Mouse (Mus musculus): ENCODE data around the gene Ice1. TPM values are rescaled to one million over a fixed set of nuclear protein-coding genes. Genes with fewer than 3 reads are reported as not detected.
A peak's percentile ranks its signal among the peaks of the same experiment; 100 is the strongest.

The Ice1 gene
- polyA plus RNA-seq, 1 experiment, result 25.6 TPM

DNA sequence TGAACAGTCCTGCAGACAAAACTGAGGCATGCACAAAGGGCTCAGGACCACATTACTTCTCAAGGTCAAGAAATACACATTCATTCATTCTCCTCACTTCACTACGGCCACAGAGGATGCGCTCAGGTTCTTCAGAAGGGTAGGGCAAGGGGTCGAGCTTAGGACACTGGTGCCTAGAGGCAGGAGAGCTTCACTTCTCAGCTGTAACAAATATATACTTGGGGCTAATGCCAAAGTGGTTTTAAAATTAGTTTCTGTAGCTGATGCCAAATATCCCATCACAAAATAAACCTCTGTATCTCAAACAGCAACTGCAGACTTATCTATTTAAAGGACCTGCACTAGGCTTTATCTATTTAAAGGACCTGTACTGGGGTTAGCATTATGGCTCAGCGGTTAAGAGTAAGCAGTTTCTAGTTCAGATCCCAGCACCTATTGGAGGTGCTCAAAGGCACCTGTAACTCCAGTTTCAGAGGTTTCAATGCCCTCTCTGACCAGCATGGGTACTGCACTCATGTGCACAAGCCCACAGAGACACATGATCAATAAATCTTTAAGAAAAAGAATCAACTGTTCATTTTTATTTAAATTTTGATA is 14.9 kb downstream of the Ice1 start:
- Histone ChIP-seq H3K4me1 (ENCODE audit: control insufficient read depth, insufficient read depth, low read length) (no peaks in the 10 kb centered on the region), H3K4me3 (replicated peaks; ENCODE audit: extremely low read depth, low read depth, low read length) (no peak overlapping the region)
- DNase-seq, result no peak
- 93% methylated on average over 4 of the region's 4 CpGs for WGBS
- TF ChIP-seq POLR2A (IDR thresholded peaks at IDR 0.05; ENCODE audit: borderline replicate concordance, extremely low read depth, low read depth, low read length), result no peak
- no peak for TF ChIP-seq CTCF (IDR thresholded peaks at IDR 0.05; ENCODE audit: insufficient read depth, low read length)

DNA sequence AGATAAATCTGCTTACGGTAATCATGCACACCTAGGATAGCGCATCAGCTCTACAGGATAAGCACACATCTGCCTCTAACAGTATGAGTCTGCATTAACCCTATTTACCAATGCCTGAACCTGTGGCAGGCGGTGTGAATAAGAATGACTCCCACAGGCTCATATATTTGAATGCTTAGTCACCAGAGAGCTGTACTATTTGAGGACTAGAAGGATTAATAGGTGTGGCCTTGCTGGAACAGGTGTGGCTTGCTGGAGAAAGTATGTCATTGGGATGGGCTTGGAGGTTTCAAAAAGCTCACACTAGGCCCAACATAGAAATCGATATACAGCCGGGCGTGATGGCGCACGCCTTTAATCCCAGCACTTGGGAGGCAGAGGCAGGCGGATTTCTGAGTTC is 15.9 kb downstream of the Ice1 start:
- WGBS, result 96% methylated on average over 9 of the region's 9 CpGs
- TF ChIP-seq POLR2A (IDR thresholded peaks at IDR 0.05; ENCODE audit: borderline replicate concordance, extremely low read depth, low read depth, low read length), result no peak
- TF ChIP-seq CTCF (IDR thresholded peaks at IDR 0.05; ENCODE audit: insufficient read depth, low read length), result no peak
- no peaks in the 10 kb centered on the region for H3K4me1 ChIP-seq (ENCODE audit: control insufficient read depth, insufficient read depth, low read length)

DNA sequence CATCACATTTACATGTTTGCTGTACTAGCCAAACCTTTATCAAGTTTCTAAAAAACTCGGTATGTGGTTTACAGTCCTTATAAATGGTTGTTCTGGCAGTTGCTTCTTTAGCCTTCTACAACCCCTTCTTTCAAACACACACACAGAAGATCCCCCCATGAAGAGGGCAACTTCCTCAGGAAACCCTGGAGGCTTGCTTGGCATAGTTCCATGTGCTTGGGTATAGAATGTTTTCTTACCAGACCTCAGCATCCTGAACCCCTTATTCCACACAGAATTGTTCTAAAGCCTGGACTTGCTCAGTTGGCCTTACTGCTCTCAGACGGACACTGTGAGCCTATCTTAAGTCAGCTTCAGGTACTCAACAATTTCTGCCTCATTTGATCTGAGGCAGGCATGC is 24.6 kb downstream of the Ice1 start:
- no peak for DNase-seq
- WGBS, result 60% methylated on average over 2 of the region's 2 CpGs
- Histone ChIP-seq H3K4me3 (replicated peaks; ENCODE audit: extremely low read depth, low read depth, low read length) (no peak overlapping the region), H3K4me1 (ENCODE audit: control insufficient read depth, insufficient read depth, low read length) (no peaks in the 10 kb centered on the region)
- TF ChIP-seq POLR2A (IDR thresholded peaks at IDR 0.05; ENCODE audit: borderline replicate concordance, extremely low read depth, low read depth, low read length) (no peak), CTCF (IDR thresholded peaks at IDR 0.05; ENCODE audit: insufficient read depth, low read length) (no peak)

More for the DNA sequence above, 15.9 kb downstream of the Ice1 start:
- H3K4me3 ChIP-seq (replicated peaks; ENCODE audit: extremely low read depth, low read depth, low read length), result no peak overlapping the region
- no peak for DNase-seq

DNA sequence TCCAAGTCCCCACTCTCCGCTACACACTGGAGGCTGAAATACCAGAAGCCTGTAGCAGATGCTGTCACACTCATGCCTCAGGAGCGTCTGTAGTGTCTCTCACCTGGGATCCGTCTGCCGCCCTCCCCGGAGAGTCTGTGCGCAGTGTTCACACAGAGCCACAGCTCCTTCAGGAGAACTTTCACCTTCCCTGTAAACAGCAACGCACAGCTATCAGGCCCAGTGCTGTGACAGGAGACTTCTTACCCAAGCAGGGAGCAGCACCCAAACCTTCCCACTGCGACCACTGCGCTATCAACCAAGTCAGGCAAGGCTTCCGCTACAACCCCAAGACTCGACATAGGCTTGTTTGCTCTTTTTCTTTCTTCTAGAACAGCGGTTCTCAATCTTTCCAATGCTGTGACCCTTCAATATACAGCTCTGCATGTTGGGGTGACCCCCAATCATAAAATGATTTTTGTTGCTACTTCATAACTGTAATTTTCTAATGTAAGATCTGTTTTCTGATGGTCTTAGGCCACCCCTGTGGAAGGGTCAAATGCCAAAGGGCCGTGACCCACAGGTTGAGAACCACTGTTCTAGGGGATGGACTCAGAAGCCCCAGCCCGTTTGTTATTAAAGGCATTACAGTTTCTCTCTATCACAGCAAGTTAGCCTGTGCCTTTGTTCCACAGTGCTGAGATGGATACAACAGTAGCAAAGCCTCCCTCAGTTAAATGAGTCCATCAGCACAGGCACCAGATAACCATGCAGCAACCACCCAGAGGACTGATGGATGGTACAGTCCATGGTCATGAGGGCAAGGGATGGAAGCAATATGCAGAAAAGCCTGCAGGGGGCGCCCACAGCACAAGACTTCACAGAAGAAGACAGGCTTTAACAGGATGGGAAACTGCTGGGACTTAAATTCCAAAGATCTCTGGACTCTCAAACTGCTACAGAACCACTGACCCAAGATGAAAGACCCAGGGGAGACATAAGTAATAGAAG is 26.7 kb downstream of the Ice1 start:
- WGBS, result 87% methylated on average over 15 of the region's 15 CpGs
- peak; percentile 70 for TF ChIP-seq CTCF (IDR thresholded peaks at IDR 0.05; ENCODE audit: insufficient read depth, low read length)
- TF ChIP-seq POLR2A (IDR thresholded peaks at IDR 0.05; ENCODE audit: borderline replicate concordance, extremely low read depth, low read depth, low read length), result no peak
- Histone ChIP-seq H3K4me3 (replicated peaks; ENCODE audit: extremely low read depth, low read depth, low read length) (no peak overlapping the region), H3K4me1 (ENCODE audit: control insufficient read depth, insufficient read depth, low read length) (no peaks in the 10 kb centered on the region)
- peak; percentile 61 for DNase-seq

DNA sequence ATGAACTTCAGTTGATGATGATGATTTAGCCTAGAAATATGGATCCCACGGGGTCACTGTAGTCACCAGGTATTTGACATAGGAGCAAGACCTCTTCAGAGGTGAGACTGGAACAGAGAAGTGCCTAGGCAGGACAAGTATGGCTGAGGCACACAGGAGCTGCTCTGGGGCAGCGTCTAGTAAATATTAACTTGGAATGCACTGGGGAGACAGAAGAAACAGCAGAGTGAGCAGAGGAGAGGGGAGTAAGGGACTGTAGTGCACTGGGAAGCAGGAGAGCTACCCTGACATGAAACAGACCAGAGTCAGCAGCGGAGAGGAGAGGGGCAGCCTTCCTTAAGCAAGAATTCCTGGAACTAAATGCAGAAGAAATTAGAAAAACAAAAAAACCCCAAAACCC is 27.8 kb downstream of the Ice1 start:
- no peak overlapping the region for H3K4me3 ChIP-seq (replicated peaks; ENCODE audit: extremely low read depth, low read depth, low read length)
- no peaks in the 10 kb centered on the region for H3K4me1 ChIP-seq (ENCODE audit: control insufficient read depth, insufficient read depth, low read length)
- DNase-seq, result no peak
- WGBS, result 91% methylated on average over 3 of the region's 3 CpGs
- TF ChIP-seq CTCF (IDR thresholded peaks at IDR 0.05; ENCODE audit: insufficient read depth, low read length), result no peak
- TF ChIP-seq POLR2A (IDR thresholded peaks at IDR 0.05; ENCODE audit: borderline replicate concordance, extremely low read depth, low read depth, low read length), result no peak

DNA sequence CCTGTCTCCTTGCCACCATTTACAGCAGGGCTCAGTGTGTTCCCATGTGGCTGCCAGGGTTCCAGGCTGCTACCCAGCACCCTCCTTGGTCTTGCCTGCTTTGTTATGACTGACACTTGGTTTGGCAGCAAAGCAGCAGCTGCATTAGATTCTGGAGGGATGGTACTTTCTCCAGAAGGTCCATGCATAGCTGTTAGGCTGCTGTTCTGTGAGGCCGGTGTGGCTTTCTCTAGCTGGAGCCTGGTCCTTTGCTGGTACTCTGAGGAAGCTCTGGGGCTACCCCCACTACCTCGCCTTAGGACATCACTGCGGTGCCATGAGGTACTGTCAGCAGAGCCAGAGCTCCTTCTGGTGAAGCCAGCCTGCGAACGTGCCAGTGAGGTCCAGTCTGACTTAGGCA is 32.1 kb downstream of the Ice1 start:
- DNase-seq, result no peak
- Histone ChIP-seq H3K4me1 (ENCODE audit: control insufficient read depth, insufficient read depth, low read length) (no peaks in the 10 kb centered on the region), H3K4me3 (replicated peaks; ENCODE audit: extremely low read depth, low read depth, low read length) (no peak overlapping the region)
- WGBS, result 96% methylated on average over 5 of the region's 5 CpGs
- TF ChIP-seq CTCF (IDR thresholded peaks at IDR 0.05; ENCODE audit: insufficient read depth, low read length) (no peak), POLR2A (IDR thresholded peaks at IDR 0.05; ENCODE audit: borderline replicate concordance, extremely low read depth, low read depth, low read length) (no peak)

DNA sequence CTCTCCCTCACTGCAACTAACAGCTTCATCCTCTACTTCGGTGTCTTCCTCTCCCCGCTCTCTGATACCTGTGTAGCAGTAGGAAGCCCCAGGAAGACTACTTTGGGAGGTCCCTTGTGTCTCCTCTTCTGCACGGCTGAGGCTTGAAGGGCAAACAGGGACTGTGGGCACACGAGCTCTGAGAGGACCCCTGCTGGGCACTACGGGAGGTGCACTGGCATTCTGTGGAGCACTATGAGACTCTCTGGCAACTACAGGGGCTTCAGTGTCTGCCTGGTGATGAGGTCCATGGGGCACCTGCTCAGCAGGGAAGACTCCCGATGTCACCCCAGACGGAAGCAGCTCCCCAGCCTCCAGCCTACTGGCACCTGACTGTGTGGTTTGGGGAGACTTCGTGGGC is 32.7 kb downstream of the Ice1 start:
- TF ChIP-seq CTCF (IDR thresholded peaks at IDR 0.05; ENCODE audit: insufficient read depth, low read length) (no peak), POLR2A (IDR thresholded peaks at IDR 0.05; ENCODE audit: borderline replicate concordance, extremely low read depth, low read depth, low read length) (no peak)
- Histone ChIP-seq H3K4me1 (ENCODE audit: control insufficient read depth, insufficient read depth, low read length) (no peaks in the 10 kb centered on the region), H3K4me3 (replicated peaks; ENCODE audit: extremely low read depth, low read depth, low read length) (no peak overlapping the region)
- no peak for DNase-seq
- WGBS, result 84% methylated on average over 8 of the region's 8 CpGs

DNA sequence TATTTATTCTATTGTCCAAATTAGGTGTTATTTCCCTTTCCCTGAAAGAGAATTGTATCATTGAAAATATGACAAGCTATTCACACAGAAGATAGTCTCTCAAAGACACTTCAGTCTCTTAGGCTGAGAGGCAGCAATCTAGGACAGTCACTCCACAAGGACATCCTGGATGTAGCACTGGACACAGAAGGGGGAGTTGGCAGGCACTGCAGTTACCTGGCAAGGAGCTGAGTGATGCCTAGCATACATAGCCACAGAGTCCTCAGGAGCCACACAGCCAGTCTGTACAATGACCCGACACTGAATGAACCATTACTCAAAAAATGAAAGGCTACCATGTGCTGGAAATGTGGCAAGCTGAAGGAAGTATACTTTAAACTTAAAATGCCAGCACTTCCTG is 35.9 kb downstream of the Ice1 start:
- TF ChIP-seq POLR2A (IDR thresholded peaks at IDR 0.05; ENCODE audit: borderline replicate concordance, extremely low read depth, low read depth, low read length) (no peak), CTCF (IDR thresholded peaks at IDR 0.05; ENCODE audit: insufficient read depth, low read length) (no peak)
- no peak for DNase-seq
- Histone ChIP-seq H3K4me1 (ENCODE audit: control insufficient read depth, insufficient read depth, low read length) (no peaks in the 10 kb centered on the region), H3K4me3 (replicated peaks; ENCODE audit: extremely low read depth, low read depth, low read length) (no peak overlapping the region)
- 52% methylated on average over 1 of the region's 1 CpGs for WGBS

DNA sequence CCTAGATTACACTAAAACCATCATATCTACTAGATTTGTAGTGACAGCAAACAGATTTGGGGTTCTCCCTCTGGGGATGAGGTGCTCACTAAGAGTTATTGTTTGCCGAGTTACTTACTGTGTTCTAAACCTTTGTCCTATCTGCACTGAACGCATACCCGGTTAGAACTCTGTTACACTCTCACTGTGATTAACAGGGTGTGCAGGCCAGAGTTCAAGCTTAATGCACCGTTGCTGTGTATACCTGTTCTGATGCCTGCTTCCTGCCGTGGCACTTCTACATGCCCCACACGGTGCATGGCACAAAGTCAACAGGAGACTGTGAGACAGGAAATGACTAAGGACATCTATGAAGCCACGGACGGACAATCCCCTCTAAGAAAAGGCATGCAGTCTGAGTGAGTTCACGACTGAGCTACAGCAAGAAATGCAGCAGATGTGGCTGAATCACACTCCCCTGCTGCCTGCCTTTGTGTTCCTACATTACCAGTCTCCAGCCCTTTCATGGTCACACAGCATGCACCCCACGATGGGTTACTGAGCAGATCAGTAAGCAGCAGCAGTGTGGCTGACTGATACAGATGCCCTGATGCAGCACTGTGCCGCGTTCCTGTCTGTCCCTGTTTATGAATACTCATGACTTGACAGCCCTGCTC is 37.3 kb downstream of the Ice1 start:
- 65% methylated on average over 12 of the region's 12 CpGs for WGBS

More for the DNA sequence above, 37.3 kb downstream of the Ice1 start:
- TF ChIP-seq CTCF (IDR thresholded peaks at IDR 0.05; ENCODE audit: insufficient read depth, low read length) (no peak), POLR2A (IDR thresholded peaks at IDR 0.05; ENCODE audit: borderline replicate concordance, extremely low read depth, low read depth, low read length) (no peak)
- no peak for DNase-seq
- no peak overlapping the region for H3K4me3 ChIP-seq (replicated peaks; ENCODE audit: extremely low read depth, low read depth, low read length)
- H3K4me1 ChIP-seq (ENCODE audit: control insufficient read depth, insufficient read depth, low read length), result no peaks in the 10 kb centered on the region

Data from lung, adult 2 months (tissue).